Mouse (Mus musculus) layer of hippocampus, adult 9-11 months (tissue): Measurements from ENCODE around the gene Hbb-y.
"Not testable (repeated sequence)": the region's sequence is repeated elsewhere in the genome, so short reads cannot be mapped to it uniquely, and the experiment has no call there.

Experiments
- DNase-seq: peaks from one replicate; pipeline ENCODE4 v3.0.0; 2022

The Hbb-y gene

DNA sequence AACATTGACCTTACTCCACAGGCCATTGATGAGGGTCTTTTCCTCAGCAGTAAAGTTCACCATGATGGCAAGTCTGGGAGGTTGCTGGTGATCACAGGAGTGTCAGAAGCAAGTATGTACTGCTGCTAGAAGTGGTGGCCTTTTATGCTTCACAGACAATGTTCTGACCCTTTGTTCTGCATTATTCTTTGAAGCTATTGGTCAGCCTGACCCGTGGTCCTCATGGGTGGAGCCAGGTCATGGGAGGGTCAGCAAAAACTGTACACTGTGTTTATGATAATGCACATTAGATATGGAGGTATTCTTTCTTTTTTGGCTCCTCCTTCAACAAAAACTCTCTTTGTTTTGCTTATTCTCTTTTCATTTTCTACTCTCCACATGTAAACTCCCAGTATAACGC is at the start of gene Hbb-y:
TSS of gene Hbb-y (minus strand) at position 127 of the 400 bp plus-strand sequence.
- DNase-seq: no peak

DNA sequence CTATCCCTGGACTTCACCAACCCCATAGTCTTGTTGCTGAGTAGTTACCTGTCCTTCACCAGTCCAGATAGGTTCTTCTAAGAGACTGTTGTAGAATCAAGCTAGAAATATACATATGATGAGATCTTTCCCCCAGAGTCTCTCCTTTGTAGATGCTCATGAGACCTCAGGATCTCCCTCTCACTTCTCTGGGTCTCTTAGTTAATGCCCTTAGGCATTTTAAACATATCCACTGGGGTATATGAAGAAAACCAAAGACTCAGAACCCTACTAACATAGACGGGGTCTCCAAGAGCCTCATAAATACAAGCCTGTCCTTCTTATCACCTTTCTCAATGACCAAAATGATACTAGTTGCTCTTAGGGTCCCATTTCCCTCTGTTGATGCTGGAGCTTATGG is 41.4 kb upstream of the Hbb-y start, which contains the start of gene Olfr64:
TSS of gene Olfr64 (minus strand) at position 101 of the 400 bp plus-strand sequence.
- DNase-seq: no peak

DNA sequence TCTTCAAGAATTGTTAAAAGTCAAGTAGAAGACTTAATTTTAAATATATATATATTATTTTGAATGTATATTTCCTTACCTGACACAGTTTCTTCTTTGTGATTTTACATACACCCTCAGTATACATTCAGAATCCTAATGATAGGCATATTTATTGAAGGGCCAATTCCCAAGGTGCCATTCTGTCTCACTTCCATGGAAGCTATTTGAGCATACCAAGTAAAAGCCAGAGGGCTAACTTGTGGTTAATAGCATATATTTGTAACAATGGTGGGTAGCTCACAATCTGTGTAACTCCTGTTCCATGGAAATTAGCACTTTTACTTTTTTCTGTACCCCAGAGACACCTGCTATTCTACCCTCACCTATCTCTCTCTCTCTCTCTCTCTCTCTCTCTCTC is 33.1 kb upstream of the Hbb-y start, which contains the start of gene Olfr66:
TSS of gene Olfr66 (minus strand) at position 101 of the 400 bp plus-strand sequence.
- no peak for DNase-seq

DNA sequence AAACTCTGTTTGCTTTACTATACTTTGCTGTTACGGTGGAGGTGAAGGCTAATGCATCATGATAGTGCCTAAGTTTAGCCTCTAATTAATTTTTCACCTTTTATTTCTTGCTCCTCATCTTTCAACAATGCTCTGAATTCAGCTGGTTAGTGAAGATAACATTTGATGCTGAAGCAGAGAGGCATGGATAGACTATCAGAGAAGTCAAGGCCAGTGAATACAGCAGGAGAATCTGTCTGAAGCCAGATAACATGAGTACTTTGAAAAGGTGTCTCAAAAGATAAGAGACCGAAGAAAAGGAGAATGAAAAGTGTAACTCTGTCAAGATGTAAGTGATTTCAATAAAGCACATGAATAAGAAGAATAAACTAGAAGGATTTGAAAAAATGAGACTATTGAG is 24.1 kb upstream of the Hbb-y start:
- no peak for DNase-seq

DNA sequence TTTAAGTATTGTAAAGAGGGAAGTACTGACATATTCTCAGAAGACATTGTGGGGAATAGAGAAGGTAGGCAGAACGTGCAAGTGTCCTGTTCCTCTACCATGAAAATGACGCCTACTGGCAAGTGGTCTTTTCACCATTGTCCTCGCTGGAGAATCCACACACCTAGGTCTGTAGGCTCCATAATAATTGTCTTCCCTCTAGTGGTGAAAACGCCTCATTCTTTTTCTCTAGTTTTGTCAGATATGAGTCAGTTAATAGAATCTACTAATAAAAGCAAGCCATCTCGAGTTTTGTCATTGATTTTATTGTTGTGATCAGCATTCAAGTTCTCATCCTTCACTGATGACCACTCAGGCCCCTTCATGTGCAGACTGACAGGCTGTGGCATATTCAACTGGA is 21.4 kb upstream of the Hbb-y start:
- no peak for DNase-seq

DNA sequence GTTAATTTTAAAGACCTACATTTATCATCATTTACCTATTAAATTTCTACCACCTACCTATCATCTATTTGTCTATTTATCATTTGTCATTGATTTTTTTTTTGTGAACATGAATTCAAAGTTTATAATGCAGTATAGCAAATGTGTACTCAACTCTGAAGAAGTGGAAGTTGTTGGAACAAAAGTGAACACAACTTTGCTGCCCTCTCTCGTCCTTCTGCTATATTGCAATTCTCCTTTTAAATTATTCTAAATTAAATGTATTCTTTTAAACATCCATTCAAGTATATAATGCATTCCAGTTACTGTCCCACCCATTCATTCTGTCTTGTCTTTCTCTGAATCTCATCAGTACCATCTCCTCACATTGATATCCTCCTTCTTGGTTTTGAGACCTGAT is 20.0 kb upstream of the Hbb-y start:
- DNase-seq: no peak

DNA sequence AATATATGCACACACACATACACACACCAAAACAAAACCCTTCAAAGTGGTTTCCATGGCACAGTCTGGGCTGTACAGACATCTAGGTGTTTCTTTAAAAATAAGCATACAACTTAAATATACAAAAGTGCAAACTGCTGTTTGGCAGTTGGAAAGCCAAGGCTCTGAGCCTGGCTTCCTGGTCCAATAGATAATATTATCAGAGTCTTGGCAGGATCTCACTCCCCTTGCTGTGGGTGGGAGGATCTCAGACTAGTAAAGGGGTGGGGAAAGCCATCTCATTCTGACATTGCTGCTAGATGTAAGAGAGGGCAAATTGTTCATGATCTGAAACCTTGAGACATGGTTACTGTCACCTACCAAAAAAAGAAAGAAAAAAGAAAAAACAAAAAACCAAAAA is 17.7 kb upstream of the Hbb-y start:
- DNase-seq: no peak

DNA sequence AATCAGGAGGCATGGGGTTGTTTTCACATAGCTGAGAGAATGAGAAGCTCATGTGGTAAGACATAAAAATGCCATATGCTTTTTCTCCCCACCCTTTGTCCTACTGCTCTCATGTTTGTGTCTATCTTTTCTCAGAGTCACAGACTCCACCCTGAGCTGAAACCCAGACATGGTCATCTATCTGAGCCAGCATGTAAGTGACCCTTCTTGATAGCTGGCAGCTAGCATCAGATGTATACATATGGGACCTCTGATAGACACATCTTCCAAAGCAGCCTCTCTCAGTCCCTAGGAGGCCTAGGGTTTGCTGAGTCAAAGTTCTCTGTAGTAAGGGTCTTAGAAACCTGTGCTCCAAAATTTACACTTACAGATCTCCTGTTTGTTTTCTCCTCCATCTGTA is 12.7 kb upstream of the Hbb-y start:
- no peak for DNase-seq

DNA sequence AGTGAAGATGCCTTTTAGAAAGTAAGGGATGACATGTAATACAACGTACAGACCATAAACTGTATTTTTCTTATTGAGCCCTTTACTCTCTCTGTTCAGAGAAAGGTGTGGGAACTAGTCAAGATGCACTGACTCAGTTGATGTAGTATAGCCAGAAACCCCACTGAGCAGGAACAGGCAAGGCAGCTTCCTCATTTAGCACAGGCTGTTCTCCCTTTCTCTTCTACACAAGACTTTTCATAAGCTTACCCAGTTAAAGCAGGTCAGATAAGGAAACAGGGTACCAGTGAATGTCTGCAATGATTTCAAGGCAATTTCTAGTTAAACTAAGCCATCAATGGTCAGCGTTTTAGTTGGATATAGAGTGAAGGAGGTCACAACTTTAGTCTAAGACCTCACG is 8.5 kb upstream of the Hbb-y start:
- DNase-seq: no peak

DNA sequence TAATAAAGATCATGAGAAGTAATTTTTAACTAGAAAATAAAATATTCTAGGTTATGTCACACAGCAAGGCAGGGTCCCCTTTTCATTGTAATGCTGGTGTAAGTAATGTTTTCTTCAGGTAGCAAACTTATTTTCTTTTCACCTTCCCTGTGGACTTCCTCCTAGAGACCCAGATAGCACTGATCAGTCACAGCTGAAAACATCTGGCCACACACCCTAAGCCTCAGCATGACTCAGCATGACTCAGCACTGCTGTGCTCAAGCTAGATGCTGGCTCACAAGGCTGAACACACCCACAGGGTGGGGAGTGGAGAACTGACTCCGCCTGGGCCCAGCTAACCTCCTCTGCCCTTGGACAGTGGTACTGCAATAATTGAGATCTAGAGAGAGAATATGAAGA is 7.8 kb upstream of the Hbb-y start:
- DNase-seq: no peak

DNA sequence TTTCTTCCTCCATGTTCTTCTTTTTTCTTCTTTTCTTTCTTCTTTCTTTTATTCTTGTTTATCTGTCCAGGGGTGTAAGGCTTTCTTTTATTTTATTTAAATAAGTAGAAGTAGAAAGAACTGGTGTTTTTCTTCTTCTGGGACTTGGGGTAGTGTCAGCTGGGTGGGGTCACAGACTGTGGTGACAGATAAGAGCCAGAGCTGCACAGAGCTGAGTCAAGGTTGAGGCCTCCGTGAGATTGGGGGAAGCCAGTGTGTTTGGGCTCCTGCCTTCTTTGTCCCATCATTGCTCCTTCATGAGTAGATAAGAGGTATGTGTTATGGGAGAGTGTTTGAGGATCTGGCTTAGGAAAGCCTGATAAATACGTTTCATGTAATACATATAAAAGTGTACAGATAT is 6.1 kb upstream of the Hbb-y start:
- no peak for DNase-seq

DNA sequence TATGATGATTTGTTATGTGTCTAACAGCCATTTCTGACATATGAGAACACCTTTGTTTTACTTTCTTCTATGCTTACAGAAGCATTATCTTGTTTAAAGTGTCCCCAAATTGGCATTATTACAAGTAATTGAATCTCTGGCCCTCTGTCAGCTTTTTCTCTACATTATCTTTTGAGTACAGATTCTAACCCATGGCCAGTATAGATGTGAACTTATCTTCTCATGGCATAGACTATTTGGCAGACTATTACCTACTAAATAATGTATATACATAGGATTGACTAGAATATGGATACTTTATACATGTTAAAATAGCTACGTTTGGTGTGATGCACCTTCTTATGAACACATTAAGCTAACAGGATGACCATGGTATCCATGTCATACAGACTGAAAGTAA is 1.7 kb upstream of the Hbb-y start:
- no peak for DNase-seq

DNA sequence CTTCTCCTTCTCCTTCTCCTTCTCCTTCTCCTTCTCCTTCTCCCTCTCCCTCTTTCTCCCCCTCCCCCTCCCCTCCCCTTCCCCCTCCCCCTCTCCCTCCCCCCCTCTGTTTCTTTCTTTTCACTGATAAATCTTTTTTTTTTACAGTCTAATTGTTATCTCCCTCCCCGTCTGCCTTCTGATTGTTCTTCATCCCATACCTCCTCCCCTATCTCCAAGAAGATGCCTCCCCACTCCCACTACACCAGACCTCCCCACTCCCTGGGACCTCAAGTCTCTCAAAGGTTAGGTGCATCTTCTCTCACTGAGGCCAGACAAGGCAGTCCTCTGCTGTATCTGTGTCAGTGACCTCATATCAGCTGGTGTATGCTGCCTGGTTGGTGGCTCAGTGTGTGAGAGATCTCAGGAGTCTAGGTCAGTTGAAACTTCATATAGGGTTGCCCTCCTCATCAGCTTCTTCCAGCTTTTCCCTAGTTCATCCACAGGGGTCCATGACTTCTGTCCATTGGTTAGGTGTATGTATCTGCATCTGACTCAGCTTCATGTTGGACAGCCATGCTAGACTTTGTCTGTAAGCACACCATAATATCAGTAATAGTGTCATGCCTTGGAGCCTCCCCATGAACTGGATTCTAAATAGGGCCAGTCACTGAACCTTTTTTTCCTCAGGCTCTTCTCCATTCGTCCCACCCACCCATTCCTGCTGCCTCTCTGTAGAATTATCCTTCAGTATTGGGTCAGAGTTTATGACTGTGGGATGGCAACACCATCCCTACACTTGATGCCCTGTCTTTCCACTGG is 8.3 kb downstream of the Hbb-y start:
- DNase-seq: no peak

DNA sequence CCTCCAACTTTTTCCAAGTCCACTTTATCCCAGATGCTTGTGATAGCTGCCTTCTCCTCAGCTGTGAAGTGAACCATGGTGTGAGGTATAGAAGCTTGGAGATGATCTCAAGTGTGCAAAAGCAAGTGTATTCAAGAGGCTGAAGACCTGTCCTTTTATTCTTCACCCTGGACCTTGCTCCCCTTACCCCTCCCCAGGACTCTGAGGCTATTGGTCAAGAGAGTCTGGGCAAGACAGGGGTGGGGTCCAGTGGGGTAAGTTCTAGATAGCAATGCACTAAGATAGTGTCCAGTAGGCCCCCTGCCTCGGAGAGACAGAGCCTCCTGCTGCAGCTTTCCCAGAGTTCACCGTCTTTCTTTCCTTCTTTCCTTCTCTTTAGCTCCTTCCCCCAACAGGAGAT is 10.0 kb downstream of the Hbb-y start, which contains the start of gene Hbb-bh1:
TSS of gene Hbb-bh1 (minus strand) at position 131 of the 400 bp plus-strand sequence.
- DNase-seq: no peak

DNA sequence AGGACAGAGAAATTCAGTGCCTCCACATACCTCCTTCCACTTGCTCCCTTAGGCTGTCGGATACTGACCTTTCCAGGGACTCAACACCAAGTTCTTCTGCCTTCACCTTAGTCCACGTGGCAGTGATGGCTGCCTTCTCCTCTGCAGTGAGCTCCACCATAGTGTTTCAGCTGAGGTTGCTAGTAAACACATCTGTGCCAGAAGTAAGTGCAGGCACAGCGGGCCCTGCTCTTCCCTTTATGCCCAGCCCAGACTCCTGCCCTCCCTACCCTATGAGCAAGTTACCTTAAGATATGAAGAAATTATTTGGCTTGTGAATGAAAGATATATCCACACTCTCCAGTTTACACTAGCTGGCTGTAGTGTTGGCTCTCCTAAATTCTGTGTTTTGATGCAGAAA is 12.7 kb downstream of the Hbb-y start, which contains the start of gene Hbb-bh2:
TSS of gene Hbb-bh2 (minus strand) at position 253 of the 400 bp plus-strand sequence.
- no peak for DNase-seq

DNA sequence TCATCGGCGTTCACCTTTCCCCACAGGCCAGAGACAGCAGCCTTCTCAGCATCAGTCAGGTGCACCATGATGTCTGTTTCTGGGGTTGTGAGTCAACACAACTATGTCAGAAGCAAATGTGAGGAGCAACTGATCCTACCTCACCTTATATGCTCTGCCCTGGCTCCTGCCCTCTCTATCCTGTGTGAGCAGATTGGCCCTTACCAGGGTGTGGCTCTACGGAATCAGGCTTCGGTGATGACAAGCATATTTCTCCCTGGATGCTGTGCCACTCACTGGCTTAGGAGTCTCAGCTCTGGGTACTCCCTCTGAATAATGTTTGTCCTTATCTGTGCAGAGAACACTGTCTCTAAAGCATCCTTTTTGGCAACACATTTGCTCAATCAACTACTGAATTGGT is 25.2 kb downstream of the Hbb-y start, which contains the start of gene Hbb-bs:
TSS of gene Hbb-bs (minus strand) at position 289 of the 400 bp plus-strand sequence.
- DNase-seq: no peak

DNA sequence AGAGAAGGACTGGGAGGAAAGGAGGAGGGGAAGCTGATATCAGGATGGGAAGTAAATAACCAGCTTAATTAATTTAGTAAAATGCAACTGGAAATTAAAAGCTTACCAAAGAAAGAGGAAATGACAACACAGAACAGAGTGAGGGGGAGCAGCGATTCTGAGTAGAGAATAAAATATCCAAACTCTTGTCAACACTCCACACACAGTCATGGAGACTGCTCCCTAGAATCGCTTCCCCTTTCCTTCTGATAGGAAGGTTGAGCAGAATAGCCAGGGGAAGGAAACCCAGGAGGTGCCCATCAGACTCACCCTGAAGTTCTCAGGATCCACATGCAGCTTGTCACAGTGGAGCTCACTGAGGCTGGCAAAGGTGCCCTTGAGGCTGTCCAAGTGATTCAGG is 25.9 kb downstream of the Hbb-y start:
- not testable (repeated sequence) for DNase-seq

DNA sequence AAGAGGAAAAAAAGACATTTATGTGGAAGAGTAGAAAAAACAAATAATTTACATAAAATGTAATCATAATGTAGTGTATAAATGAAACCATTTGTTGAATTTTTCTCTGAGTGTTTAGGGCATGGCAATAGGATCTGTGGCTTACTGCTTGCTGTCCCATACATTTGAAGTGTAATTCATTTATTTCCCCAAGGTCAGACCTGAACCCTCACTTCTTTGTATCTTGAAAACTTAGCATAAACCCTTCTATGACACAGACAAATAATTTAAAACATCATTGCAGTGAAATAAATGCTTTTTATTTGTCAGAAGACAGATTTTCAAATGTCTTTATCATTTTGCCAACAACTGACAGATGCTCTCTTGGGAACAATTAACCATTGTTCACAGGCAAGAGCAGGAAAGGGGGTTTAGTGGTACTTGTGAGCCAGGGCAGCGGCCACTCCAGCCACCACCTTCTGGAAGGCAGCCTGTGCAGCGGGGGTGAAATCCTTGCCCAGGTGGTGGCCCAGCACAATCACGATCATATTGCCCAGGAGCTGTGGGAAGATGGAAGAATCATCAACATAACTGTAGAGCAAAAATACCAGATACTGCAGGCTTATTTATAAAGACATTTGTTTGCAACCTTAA is 26.6 kb downstream of the Hbb-y start:
- DNase-seq: no peak

DNA sequence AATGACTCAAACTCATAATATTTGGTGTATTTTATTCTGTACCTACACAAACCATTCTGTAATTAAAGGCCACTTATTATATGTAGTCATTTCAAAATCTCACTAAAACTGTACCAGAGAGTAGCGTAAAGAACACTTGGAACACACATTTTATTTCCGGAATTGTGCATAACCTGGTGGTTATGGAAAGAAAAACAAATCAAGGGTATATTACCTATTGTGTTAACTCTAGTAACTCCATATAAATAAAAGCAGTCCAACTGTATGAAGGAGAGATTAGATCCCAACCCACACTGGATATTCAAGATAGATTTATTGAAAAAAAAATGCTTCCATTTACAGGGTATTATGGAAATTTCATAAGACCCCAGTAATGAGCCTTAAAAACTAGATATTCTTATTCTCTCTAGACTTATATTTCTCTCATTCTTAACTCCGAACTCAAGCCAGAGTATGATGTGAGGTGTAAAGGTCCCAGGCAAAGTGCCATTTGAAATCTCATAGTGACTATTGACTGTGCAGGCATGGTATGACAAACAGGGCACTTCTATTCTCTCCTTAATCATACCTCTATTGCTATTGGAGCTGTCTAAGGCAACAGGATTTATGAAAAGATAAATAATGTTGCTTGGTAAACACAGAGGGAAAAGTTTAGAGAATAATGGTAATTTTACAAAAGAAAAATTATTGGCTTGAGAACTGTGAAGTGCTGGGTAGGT is 27.3 kb downstream of the Hbb-y start:
- DNase-seq: no peak

DNA sequence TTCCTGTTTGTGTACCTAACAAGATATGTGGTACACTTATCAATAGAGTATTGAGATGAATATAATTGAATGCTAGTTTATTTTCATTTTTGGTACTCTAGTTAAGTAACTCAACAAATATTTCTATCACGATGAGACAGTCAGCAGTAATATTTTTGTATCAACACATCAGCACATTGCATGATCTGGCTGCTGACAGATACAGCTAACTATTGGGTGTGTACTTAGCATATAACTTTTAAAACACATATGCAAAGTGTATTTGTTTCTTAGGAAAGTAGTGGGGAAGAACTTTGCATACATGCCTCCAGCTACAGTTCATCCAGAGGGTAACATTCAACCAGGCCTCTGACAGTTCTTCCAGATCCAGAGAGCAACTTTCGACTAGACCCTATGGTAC is 28.4 kb downstream of the Hbb-y start:
- no peak for DNase-seq

DNA sequence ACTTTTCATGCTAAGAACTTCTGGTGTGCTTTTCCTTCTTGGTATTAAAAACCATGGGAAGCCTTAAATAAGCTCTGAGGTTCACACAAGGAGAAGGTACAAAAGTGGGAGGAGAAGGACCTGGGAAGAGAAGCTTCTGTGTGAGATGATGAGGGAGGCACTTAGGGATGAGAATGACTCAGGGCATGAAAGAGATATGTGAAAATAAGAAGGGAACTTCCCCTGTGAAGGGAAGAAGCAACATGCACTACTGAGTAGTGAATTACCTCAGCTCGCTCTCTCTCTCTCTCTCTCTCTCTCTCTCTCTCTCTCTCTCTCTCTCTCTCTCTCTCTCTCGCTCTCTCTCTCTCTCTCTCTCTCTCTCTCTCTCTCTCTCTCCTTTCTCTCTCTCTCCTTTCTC is 37.9 kb downstream of the Hbb-y start:
- DNase-seq: not testable (repeated sequence)

DNA sequence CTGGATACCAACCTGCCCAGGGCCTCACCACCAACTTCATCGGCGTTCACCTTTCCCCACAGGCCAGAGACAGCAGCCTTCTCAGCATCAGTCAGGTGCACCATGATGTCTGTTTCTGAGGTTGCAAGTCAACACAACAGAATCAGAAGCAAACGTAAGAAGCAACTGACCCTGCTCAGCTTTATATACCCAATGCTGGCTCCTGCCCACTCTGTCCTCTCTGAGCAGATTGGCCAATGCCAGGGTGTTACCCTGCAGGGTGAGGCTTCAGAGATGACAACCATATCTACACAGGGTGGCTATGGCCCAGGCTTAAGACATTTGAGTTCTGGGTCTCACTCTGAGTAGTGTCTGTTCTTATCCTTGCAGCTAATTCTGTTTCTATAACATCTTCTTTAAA is 39.2 kb downstream of the Hbb-y start, which contains the start of gene Hbb-bt:
TSS of gene Hbb-bt (minus strand) at position 231 of the 400 bp plus-strand sequence.
- no peak for DNase-seq

DNA sequence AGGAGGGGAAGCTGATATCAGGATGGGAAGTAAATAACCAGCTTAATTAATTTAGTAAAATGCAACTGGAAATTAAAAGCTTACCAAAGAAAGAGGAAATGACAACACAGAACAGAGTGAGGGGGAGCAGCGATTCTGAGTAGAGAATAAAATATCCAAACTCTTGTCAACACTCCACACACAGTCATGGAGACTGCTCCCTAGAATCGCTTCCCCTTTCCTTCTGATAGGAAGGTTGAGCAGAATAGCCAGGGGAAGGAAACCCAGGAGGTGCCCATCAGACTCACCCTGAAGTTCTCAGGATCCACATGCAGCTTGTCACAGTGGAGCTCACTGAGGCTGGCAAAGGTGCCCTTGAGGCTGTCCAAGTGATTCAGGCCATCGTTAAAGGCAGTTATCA is 39.9 kb downstream of the Hbb-y start:
- DNase-seq: not testable (repeated sequence)
